Mouse (Mus musculus) neural tube, embryonic 13.5 days (tissue): ENCODE measurements around the gene Vsig2. TPM values are rescaled to one million over a fixed set of nuclear protein-coding genes. Genes with fewer than 3 reads are reported as not detected.
A peak's percentile ranks its signal among the peaks of the same experiment; 100 is the strongest.

ENCODE experiments used
- ATAC-seq: fragments of 200-750 bp; cut with Nextera tagmentation; 2 replicates; pipeline ENCODE4 v1.8.0; 2017; ENCODE audit warnings: low read depth, mild to moderate bottlenecking, moderate TSS enrichment, moderate library complexity
- H3K27ac ChIP-seq: fragments of 300-500 bp; sonication (generic); replicated peaks from 2 replicates; pipeline ENCODE4 v1.5.1; 2015; ENCODE audit warnings: moderate library complexity, mild to moderate bottlenecking, inconsistent platforms
- H3K27me3 ChIP-seq: fragments of 300-500 bp; sonication (generic); 2 replicates; pipeline ENCODE4 v1.6.1; 2015; ENCODE audit warnings: mild to moderate bottlenecking, inconsistent platforms
- H3K36me3 ChIP-seq: fragments of 300-500 bp; sonication (generic); 2 replicates; pipeline ENCODE4 v1.6.1; 2015; ENCODE audit warnings: mild to moderate bottlenecking, inconsistent platforms
- H3K4me1 ChIP-seq: fragments of 300-500 bp; sonication (generic); replicated peaks from 2 replicates; pipeline ENCODE4 v1.6.1; 2015; ENCODE audit warnings: inconsistent platforms
- H3K4me2 ChIP-seq: fragments of 300-500 bp; sonication (generic); 2 replicates; pipeline ENCODE4 v1.6.1; 2015; ENCODE audit warnings: inconsistent platforms, mild to moderate bottlenecking, moderate library complexity
- H3K4me3 ChIP-seq: fragments of 300-500 bp; sonication (generic); 2 replicates; pipeline ENCODE4 v1.5.1; 2015; ENCODE audit warnings: mild to moderate bottlenecking, inconsistent platforms
- H3K9ac ChIP-seq: fragments of 300-500 bp; sonication (generic); 2 replicates; pipeline ENCODE4 v1.6.1; 2015; ENCODE audit warnings: moderate library complexity, mild to moderate bottlenecking, inconsistent platforms
- H3K9me3 ChIP-seq: fragments of 300-500 bp; sonication (generic); 2 replicates; pipeline ENCODE4 v1.6.1; 2016; ENCODE audit warnings: inconsistent platforms
- WGBS: fragments of 180-500 bp; shearing (Covaris S2); methylation state at CpG from one replicate; pipeline ENCODE4 v1.1.7; 2015; 5-methylcytosine and 5-hydroxymethylcytosine counted together
- polyA plus RNA-seq: library from polyadenylated mRNA; unstranded; fragments of >200 nt; fragmentation: Nextera tagmentation; extraction: Ambion mirVana; gene quantifications from 2 replicates; pipeline ENCODE4 v1.2.1, GENCODE M21; 2015

Gene Vsig2
- 1.1 and 2.1 TPM in 2 replicates for polyA plus RNA-seq

GRCm38 (mm10) chr9:37539170-37540025 lies at the start of gene Vsig2:
Vsig2 (plus strand) TSS chr9:37539255.
- Histone ChIP-seq H3K36me3 (0 out of 2 replicates have a peak, but pooled peaks cover 2% of the 10 kb centered on the region), H3K4me3 (no peak within 1 kb of the TSS), H3K4me2 (no peak within 1 kb of the TSS), H3K27ac (no peak within 1 kb of the TSS), H3K27me3 (peaks cover 36% of the 10 kb centered on the region), H3K4me1 (peaks cover 4% of the 10 kb centered on the region), H3K9ac (no peak within 1 kb of the TSS), H3K9me3 (no peaks in the 10 kb centered on the region)
- ATAC-seq, result no peak
- 47% methylated on average over 23 of the region's 23 CpGs for WGBS

GRCm38 (mm10) chr9:37489446-37490120 lies 49.5 kb upstream of the Vsig2 start:
- Histone ChIP-seq H3K9me3 (no peaks in the 10 kb centered on the region), H3K9ac (peak overlapping the region; percentile 96), H3K36me3 (peaks cover 4% of the 10 kb centered on the region; the same call in 1 of the 2 replicates), H3K4me3 (peak overlapping the region; percentile 96), H3K27ac (peak overlapping the region; percentile 99), H3K4me2 (peak overlapping the region; percentile 86), H3K27me3 (no peaks in the 10 kb centered on the region), H3K4me1 (peaks cover 28% of the 10 kb centered on the region)
- WGBS, result under 1% methylated on average over 75 of the region's 75 CpGs
- peak; percentile 81 for ATAC-seq

- no peaks in the 10 kb centered on the region for H3K27me3 ChIP-seq
- no peak overlapping the region for H3K4me2 ChIP-seq
- no peaks in the 10 kb centered on the region for H3K9me3 ChIP-seq
- H3K4me3 ChIP-seq, result no peak overlapping the region
- peaks cover 11% of the 10 kb centered on the region for H3K36me3 ChIP-seq
- peaks cover 12% of the 10 kb centered on the region for H3K4me1 ChIP-seq
- H3K9ac ChIP-seq, result no peak overlapping the region
- WGBS, result 78% methylated on average over 3 of the region's 3 CpGs
- no peak overlapping the region for H3K27ac ChIP-seq
- ATAC-seq, result no peak
These were observed 43.3 kb upstream of the Vsig2 start for GRCm38 (mm10) chr9:37495761-37496160.

GRCm38 (mm10) chr9:37496325-37496724 lies 42.7 kb upstream of the Vsig2 start:
- H3K27me3 ChIP-seq, result no peaks in the 10 kb centered on the region
- no peaks in the 10 kb centered on the region for H3K9me3 ChIP-seq
- H3K4me2 ChIP-seq, result no peak overlapping the region
- peaks cover 6% of the 10 kb centered on the region for H3K4me1 ChIP-seq
- H3K4me3 ChIP-seq, result no peak overlapping the region
- no peak overlapping the region for H3K9ac ChIP-seq
- H3K27ac ChIP-seq, result no peak overlapping the region
- peaks cover 11% of the 10 kb centered on the region for H3K36me3 ChIP-seq
- no peak for ATAC-seq

- no peak overlapping the region for H3K27ac ChIP-seq
These were observed 38.9 kb upstream of the Vsig2 start for GRCm38 (mm10) chr9:37500201-37500600.

GRCm38 (mm10) chr9:37501170-37501569 lies 37.9 kb upstream of the Vsig2 start:
- no peak for ATAC-seq

More at GRCm38 (mm10) chr9:37500201-37500600, 38.9 kb upstream of the Vsig2 start:
- Histone ChIP-seq H3K9ac (no peak overlapping the region), H3K4me2 (no peak overlapping the region), H3K9me3 (no peaks in the 10 kb centered on the region), H3K4me1 (0 out of 2 replicates have a peak, but pooled peaks cover 7% of the 10 kb centered on the region), H3K4me3 (no peak overlapping the region), H3K27me3 (no peaks in the 10 kb centered on the region), H3K36me3 (peaks cover 6% of the 10 kb centered on the region; the same call in 1 of the 2 replicates)
- no peak for ATAC-seq
- 79% methylated on average over 3 of the region's 3 CpGs for WGBS

GRCm38 (mm10) chr9:37504348-37504747 lies 34.7 kb upstream of the Vsig2 start:
- H3K9ac ChIP-seq, result no peak overlapping the region
- H3K4me2 ChIP-seq, result no peak overlapping the region
- H3K4me1 ChIP-seq, result 0 out of 2 replicates have a peak, but pooled peaks cover 7% of the 10 kb centered on the region
- no peak overlapping the region for H3K4me3 ChIP-seq
- H3K36me3 ChIP-seq, result peaks cover 6% of the 10 kb centered on the region; the same call in 1 of the 2 replicates
- H3K27ac ChIP-seq, result no peak overlapping the region
- no peaks in the 10 kb centered on the region for H3K9me3 ChIP-seq
- H3K27me3 ChIP-seq, result no peaks in the 10 kb centered on the region
- ATAC-seq, result no peak

More at GRCm38 (mm10) chr9:37501170-37501569, 37.9 kb upstream of the Vsig2 start:
- 95% methylated on average over 1 of the region's 1 CpGs for WGBS
- Histone ChIP-seq H3K4me2 (no peak overlapping the region), H3K4me3 (no peak overlapping the region), H3K9ac (no peak overlapping the region), H3K9me3 (no peaks in the 10 kb centered on the region), H3K27me3 (no peaks in the 10 kb centered on the region), H3K36me3 (peaks cover 6% of the 10 kb centered on the region; the same call in 1 of the 2 replicates), H3K27ac (no peak overlapping the region), H3K4me1 (0 out of 2 replicates have a peak, but pooled peaks cover 7% of the 10 kb centered on the region)

- Histone ChIP-seq H3K9ac (no peak overlapping the region), H3K36me3 (no peaks in the 10 kb centered on the region), H3K4me2 (no peak overlapping the region), H3K4me3 (no peak overlapping the region), H3K9me3 (no peaks in the 10 kb centered on the region), H3K4me1 (0 out of 2 replicates have a peak, but pooled peaks cover 7% of the 10 kb centered on the region), H3K27me3 (no peaks in the 10 kb centered on the region), H3K27ac (no peak overlapping the region)
- no peak for ATAC-seq
- 89% methylated on average over 1 of the region's 1 CpGs for WGBS
These were observed 33.0 kb upstream of the Vsig2 start for GRCm38 (mm10) chr9:37506023-37506422.

- H3K4me1 ChIP-seq, result peaks cover 9% of the 10 kb centered on the region
- H3K9ac ChIP-seq, result no peak overlapping the region
- ATAC-seq, result no peak
- H3K9me3 ChIP-seq, result no peaks in the 10 kb centered on the region
- 97% methylated on average over 2 of the region's 2 CpGs for WGBS
- no peak overlapping the region for H3K27ac ChIP-seq
- H3K4me3 ChIP-seq, result no peak overlapping the region
- H3K36me3 ChIP-seq, result no peaks in the 10 kb centered on the region
- H3K4me2 ChIP-seq, result no peak overlapping the region
- no peaks in the 10 kb centered on the region for H3K27me3 ChIP-seq
These were observed 27.0 kb upstream of the Vsig2 start for GRCm38 (mm10) chr9:37512097-37512496.

GRCm38 (mm10) chr9:37514456-37514855 lies 24.6 kb upstream of the Vsig2 start:
- Histone ChIP-seq H3K4me1 (peaks cover 9% of the 10 kb centered on the region), H3K36me3 (peaks cover 9% of the 10 kb centered on the region; the same call in 1 of the 2 replicates), H3K27me3 (no peaks in the 10 kb centered on the region), H3K4me3 (no peak overlapping the region), H3K4me2 (no peak overlapping the region), H3K9me3 (no peaks in the 10 kb centered on the region), H3K27ac (no peak overlapping the region), H3K9ac (no peak overlapping the region)
- WGBS, result 80% methylated on average over 3 of the region's 3 CpGs
- ATAC-seq, result no peak

GRCm38 (mm10) chr9:37517467-37517866 lies 21.6 kb upstream of the Vsig2 start:
- no peak overlapping the region for H3K4me3 ChIP-seq
- WGBS, result 79% methylated on average over 1 of the region's 1 CpGs
- H3K9me3 ChIP-seq, result no peaks in the 10 kb centered on the region
- no peak overlapping the region for H3K27ac ChIP-seq
- H3K9ac ChIP-seq, result no peak overlapping the region
- H3K4me2 ChIP-seq, result no peak overlapping the region
- ATAC-seq, result no peak
- H3K4me1 ChIP-seq, result peaks cover 9% of the 10 kb centered on the region
- H3K36me3 ChIP-seq, result peaks cover 35% of the 10 kb centered on the region
- H3K27me3 ChIP-seq, result no peaks in the 10 kb centered on the region

- Histone ChIP-seq H3K27ac (no peak overlapping the region), H3K27me3 (no peaks in the 10 kb centered on the region), H3K9ac (no peak overlapping the region), H3K4me1 (no peaks in the 10 kb centered on the region; the same call in 1 of the 2 replicates), H3K4me2 (no peak overlapping the region), H3K36me3 (peaks cover 47% of the 10 kb centered on the region), H3K4me3 (no peak overlapping the region), H3K9me3 (no peaks in the 10 kb centered on the region)
- WGBS, result 90% methylated on average over 8 of the region's 8 CpGs
- no peak for ATAC-seq
These were observed 20.1 kb upstream of the Vsig2 start for GRCm38 (mm10) chr9:37518991-37519390.
